Mouse (Mus musculus) testis, adult 2 months (tissue): ENCODE results near the gene Nphs2.

Source experiments
- CTCF ChIP-seq: fragments of 200-500 bp; IDR thresholded peaks from 2 replicates; pipeline ENCODE4 v1.5.1; 2012; ENCODE audit warnings: low read depth, mild to moderate bottlenecking, inconsistent platforms, low read length, moderate library complexity; ENCODE audit not compliant: control insufficient read depth, insufficient read depth, insufficient replicate concordance
- POLR2A ChIP-seq: fragments of 200-500 bp; IDR thresholded peaks from 2 replicates; pipeline ENCODE4 v1.6.1; 2012; ENCODE audit warnings: low read depth, mild to moderate bottlenecking, inconsistent platforms, low read length, moderate library complexity; ENCODE audit not compliant: control insufficient read depth

- TF ChIP-seq CTCF (no peak), POLR2A (no peak)
Measured at GRCm38 (mm10) chr1:156352466-156352865, 41.9 kb downstream of the Nphs2 start.
